Mouse (Mus musculus): ENCODE data around the gene Gm10974. TPM values are rescaled to one million over a fixed set of nuclear protein-coding genes. Genes with fewer than 3 reads are reported as not detected.

Gm10974 gene
- polyA plus RNA-seq, 1 experiment from 2014 or later = not detected

Small RNAs within 50 kb of the gene (microRNA-seq; reads per million reads assigned to microRNA genes)
- not detected for gene Mir7057

Other genes with a start within 250 kb of the Gm10974 start
- 3.8 and 4.2 TPM in 2 replicates for gene Lrrk1, start 22.4 kb downstream of the Gm10974 start, polyA plus RNA-seq (2015; fragmentation: Nextera tagmentation; extraction: Ambion mirVana)
- 1.3 and 1.5 TPM in 2 replicates for gene Aldh1a3, start 61.6 kb downstream of the Gm10974 start, polyA plus RNA-seq (2015; fragmentation: Nextera tagmentation; extraction: Ambion mirVana)